Mouse (Mus musculus): Measurements from ENCODE around the gene Cenpe. TPM values are rescaled to one million over a fixed set of nuclear protein-coding genes. Genes with fewer than 3 reads are reported as not detected.

The Cenpe gene
- total RNA-seq, 2 experiments from 2014 or later: 1.00 to 1.5 TPM

- no peak for DNase-seq (ENCODE audit: low spot score in 2 of 2)
- intact Hi-C loops (cut with DNase I): no loop called here
These were observed 103.5 kb downstream of the Cenpe start for GRCm38 (mm10) chr3:135315720-135316425.

GRCm38 (mm10) chr3:135318331-135318730, 106.0 kb downstream of the Cenpe start:
- intact Hi-C loops (cut with DNase I): no loop called here
- no peak for DNase-seq (ENCODE audit: low spot score in 2 of 2)

Other genes with a start within 250 kb of the Cenpe start
- 1 to 10 TPM; 2.2 to 4.3 TPM for gene Bdh2, start 68.7 kb downstream of the Cenpe start, total RNA-seq (2021)
- gene Slc9b2, start 95.2 kb downstream of the Cenpe start, total RNA-seq (2021): 1 to 10 TPM; 3.0 to 3.9 TPM
- gene Slc9b1, start 135.5 kb downstream of the Cenpe start, total RNA-seq (2021): under 1 TPM in 1 of 2 experiments, not detected in 1; 0.64 TPM
- 10 to 100 TPM; 37.5 to 38.5 TPM for gene Cisd2, start 211.4 kb downstream of the Cenpe start, total RNA-seq (2021)
- gene Ube2d3, start 225.6 kb downstream of the Cenpe start, total RNA-seq (2021): 100 to 1,000 TPM; 227 to 231 TPM